10 mouse cellular contexts compared by ENCODE assay signal in genomic region chr4:47603378-47603777, GRCm38 (mm10).
A peak's percentile ranks its signal among the peaks of the same experiment; 100 is the strongest.
DNase-seq lines count a peak whose midpoint lies in the region; ATAC-seq and TF ChIP-seq lines count a peak whose summit lies in the region.
"Had no signal": no experiment of that assay in that cellular context is flagged by ENCODE, and none has a peak within 500 bp of the region (broad histone marks: within the 10 kb centered on the region; RNA-seq: fewer than 3 reads in every experiment).

No protein-coding gene starts in this region.

- H3K4me1 ChIP-seq in forebrain, embryonic 15.5 days: peaks cover 14% of the 10 kb centered on the region
- H3K4me1 ChIP-seq in limb, embryonic 12.5 days (replicated peaks): peaks cover 18% of the 10 kb centered on the region

- H3K9me3 ChIP-seq in forebrain, embryonic 15.5 days: no peaks in the 10 kb centered on the region
- H3K9me3 ChIP-seq in limb, embryonic 12.5 days: no peaks in the 10 kb centered on the region
- H3K9me3 ChIP-seq: G1E had no signal

- peak; percentile 47 for DNase-seq in gastrocnemius, adult 2 months
- no peak for DNase-seq in gastrocnemius, postnatal 25 days
- DNase-seq in MN1 (ENCODE audit: low spot score): peak; percentile 14
- DNase-seq in right cerebral cortex, postnatal 25 days: no peak
- DNase-seq in thymus, postnatal 0 days (ENCODE audit: low spot score): no peak

- no peaks in the 10 kb centered on the region for H3K36me3 ChIP-seq in forebrain, embryonic 15.5 days
- no peaks in the 10 kb centered on the region for H3K36me3 ChIP-seq in limb, embryonic 12.5 days
- H3K36me3 ChIP-seq: G1E had no signal

- no peaks in the 10 kb centered on the region for H3K27me3 ChIP-seq in forebrain, embryonic 15.5 days
- no peaks in the 10 kb centered on the region for H3K27me3 ChIP-seq in limb, embryonic 12.5 days

- H3K4me2 ChIP-seq in forebrain, embryonic 15.5 days (replicated peaks): peak overlapping the region; percentile 36
- H3K4me2 ChIP-seq in limb, embryonic 12.5 days: peak overlapping the region; percentile 49

- intact Hi-C loops in gastrocnemius, adult 2 months (cut with DNase I): no loop called here

- H3K9ac ChIP-seq in forebrain, embryonic 15.5 days (replicated peaks): peak overlapping the region; percentile 17; the same call in 1 of the 2 replicates
- no peak overlapping the region; the same call in 1 of the 2 replicates for H3K9ac ChIP-seq in limb, embryonic 12.5 days (replicated peaks)
- H3K9ac ChIP-seq: liver, embryonic 14.5 days had no signal

- H3K4me3 ChIP-seq in gastrocnemius, adult 2 months: peak overlapping the region; percentile 75
- peak overlapping the region; percentile 19 for H3K4me3 ChIP-seq in forebrain, embryonic 15.5 days
- peak overlapping the region; percentile 12; the same call in 1 of the 2 replicates for H3K4me3 ChIP-seq in limb, embryonic 12.5 days (replicated peaks)

- H3K27ac ChIP-seq in gastrocnemius, adult 2 months: peak overlapping the region; percentile 100
- H3K27ac ChIP-seq in forebrain, embryonic 15.5 days (replicated peaks): no peak overlapping the region
- H3K27ac ChIP-seq in limb, embryonic 12.5 days: peak overlapping the region; percentile 93
- H3K27ac ChIP-seq: liver, embryonic 14.5 days had no signal

- 52% methylated on average over 6 of the region's 6 CpGs for WGBS in forebrain, embryonic 15.5 days
- 48% methylated on average over 6 of the region's 6 CpGs for WGBS in limb, embryonic 12.5 days

- ATAC-seq in forebrain, embryonic 15.5 days (replicated peaks): 0 out of 2 replicates have a peak, but pooled peaks have one; percentile 13
- no peak for ATAC-seq in limb, embryonic 12.5 days (ENCODE audit: insufficient number of reproducible peaks, insufficient read depth, low FRiP score, low TSS enrichment, low read depth)
- ATAC-seq in granulocyte monocyte progenitor cell, adult 5-6 weeks (replicated peaks; ENCODE audit: poor library complexity, severe bottlenecking): no peak

- no peak for TF ChIP-seq CTCF in gastrocnemius, adult 2 months (IDR thresholded peaks at IDR 0.05)

Comparison
In these comparisons a context has a peak if more than half of its experiments do, and no peak if none do; other contexts are left out.
1. DNase-seq: peak in gastrocnemius, adult 2 months (single experiment) and MN1 (single experiment); none in gastrocnemius, postnatal 25 days (single experiment), right cerebral cortex, postnatal 25 days (single experiment) and thymus, postnatal 0 days (single experiment).
2. H3K4me3 ChIP-seq: peak in every context shown above with its lines; median percentile 75 in gastrocnemius, adult 2 months; 19 in forebrain, embryonic 15.5 days; 12 in limb, embryonic 12.5 days.